Mouse (Mus musculus) midbrain, embryonic 16.5 days (tissue): ENCODE data around the gene Tmem140. TPM values are rescaled to one million over a fixed set of nuclear protein-coding genes. Genes with fewer than 3 reads are reported as not detected.

Experiments used
- ATAC-seq: fragments of 200-750 bp; cut with Nextera tagmentation; 2 replicates; pipeline ENCODE4 v1.8.0; 2017; ENCODE audit warnings: moderate TSS enrichment
- H3K27ac ChIP-seq: fragments of 300-500 bp; sonication (generic); 2 replicates; pipeline ENCODE4 v1.5.1; 2014; ENCODE audit warnings: mild to moderate bottlenecking, low read length, mixed read lengths
- H3K27me3 ChIP-seq: fragments of 300-500 bp; sonication (generic); 2 replicates; pipeline ENCODE4 v1.6.1; 2014; ENCODE audit warnings: low read depth, low read length, mixed read lengths; ENCODE audit not compliant: control insufficient read depth, insufficient read depth
- H3K36me3 ChIP-seq: fragments of 300-500 bp; sonication (generic); 2 replicates; pipeline ENCODE4 v1.6.1; 2014; ENCODE audit warnings: mild to moderate bottlenecking, low read length, moderate library complexity, mixed read lengths; ENCODE audit not compliant: control insufficient read depth, insufficient read depth
- H3K4me1 ChIP-seq: fragments of 300-500 bp; sonication (generic); 2 replicates; pipeline ENCODE4 v1.6.1; 2014; ENCODE audit warnings: mild to moderate bottlenecking, low read length, mixed read lengths; ENCODE audit not compliant: control insufficient read depth, insufficient read depth
- H3K4me2 ChIP-seq: fragments of 300-500 bp; sonication (generic); 2 replicates; pipeline ENCODE4 v1.6.1; 2014; ENCODE audit warnings: mild to moderate bottlenecking, low read length, mixed read lengths
- H3K4me3 ChIP-seq: fragments of 300-500 bp; sonication (generic); 2 replicates; pipeline ENCODE4 v1.5.1; 2014; ENCODE audit warnings: low read depth, mild to moderate bottlenecking, low read length, moderate library complexity, mixed read lengths
- H3K9ac ChIP-seq: fragments of 300-500 bp; sonication (generic); 2 replicates; pipeline ENCODE4 v1.6.1; 2014; ENCODE audit warnings: low read depth, low read length, mixed read lengths
- H3K9me3 ChIP-seq: fragments of 300-500 bp; sonication (generic); replicated peaks from 2 replicates; pipeline ENCODE4 v1.6.1; 2014; ENCODE audit warnings: mild to moderate bottlenecking, low read length, mixed read lengths; ENCODE audit not compliant: control insufficient read depth, poor library complexity, severe bottlenecking
- WGBS: fragments of 180-500 bp; shearing (Covaris S2); extraction: QIAGEN DNeasy Blood & Tissue Kit; methylation state at CpG from one replicate; pipeline ENCODE4 v1.1.7; 2014; 5-methylcytosine and 5-hydroxymethylcytosine counted together
- polyA plus RNA-seq: library from polyadenylated mRNA; unstranded; fragments of >200 nt; fragmentation: Nextera tagmentation; extraction: Ambion mirVana; gene quantifications from 2 replicates; pipeline ENCODE4 v1.2.1, GENCODE M21; 2015

Gene Tmem140
- polyA plus RNA-seq, 1 experiment from 2014 or later: 1.1 TPM

DNA sequence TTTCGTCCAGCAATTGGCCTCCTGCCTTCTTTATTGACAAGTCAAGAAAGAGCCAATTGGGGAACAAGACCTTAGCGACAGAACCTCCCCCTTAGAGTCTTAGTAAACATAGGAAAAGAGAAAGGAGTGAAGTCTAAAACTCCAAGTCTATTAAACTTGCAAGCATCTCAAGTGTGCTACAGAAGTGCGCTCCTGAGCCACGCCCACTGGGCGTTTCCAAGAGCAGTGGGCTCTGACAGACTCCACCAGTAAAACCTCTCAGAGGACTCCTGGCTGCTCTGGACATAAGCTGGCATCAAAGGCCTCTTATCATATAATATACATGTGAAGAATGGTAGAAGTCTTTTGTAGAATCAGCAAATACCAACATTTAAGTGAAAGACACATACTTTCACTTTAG, 40.5 kb downstream of the Tmem140 start:
- Histone ChIP-seq H3K9me3 (no peaks in the 10 kb centered on the region), H3K9ac (no peak overlapping the region), H3K4me3 (no peak overlapping the region), H3K4me2 (no peak overlapping the region), H3K4me1 (no peaks in the 10 kb centered on the region), H3K36me3 (peaks cover 16% of the 10 kb centered on the region), H3K27ac (no peak overlapping the region), H3K27me3 (no peaks in the 10 kb centered on the region)
- WGBS: 82% methylated on average over 5 of the region's 5 CpGs
- no peak for ATAC-seq

DNA sequence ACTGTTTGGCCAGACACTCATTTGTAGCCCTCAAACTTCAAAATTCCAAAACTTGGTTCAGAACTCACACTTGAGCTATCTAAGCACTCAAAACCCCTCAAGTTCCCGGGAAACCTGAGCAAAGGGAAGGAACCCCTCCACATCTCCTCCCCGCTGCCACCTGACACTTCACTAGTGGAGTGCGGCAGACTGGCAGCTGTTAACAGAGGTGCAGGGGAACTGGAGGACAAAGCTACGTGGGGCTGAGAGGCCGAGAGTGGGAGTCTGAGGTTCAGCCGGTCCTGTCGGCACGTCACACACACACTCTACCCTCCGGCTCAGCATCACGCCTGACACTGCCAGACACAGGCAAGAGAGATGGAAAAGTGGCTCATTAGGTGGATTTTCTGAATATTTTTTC, 40.9 kb downstream of the Tmem140 start:
- Histone ChIP-seq H3K9me3 (no peaks in the 10 kb centered on the region), H3K4me2 (no peak overlapping the region), H3K4me3 (no peak overlapping the region), H3K4me1 (no peaks in the 10 kb centered on the region), H3K9ac (no peak overlapping the region), H3K36me3 (peaks cover 16% of the 10 kb centered on the region), H3K27me3 (no peaks in the 10 kb centered on the region), H3K27ac (no peak overlapping the region)
- 90% methylated on average over 10 of the region's 10 CpGs for WGBS
- no peak for ATAC-seq

DNA sequence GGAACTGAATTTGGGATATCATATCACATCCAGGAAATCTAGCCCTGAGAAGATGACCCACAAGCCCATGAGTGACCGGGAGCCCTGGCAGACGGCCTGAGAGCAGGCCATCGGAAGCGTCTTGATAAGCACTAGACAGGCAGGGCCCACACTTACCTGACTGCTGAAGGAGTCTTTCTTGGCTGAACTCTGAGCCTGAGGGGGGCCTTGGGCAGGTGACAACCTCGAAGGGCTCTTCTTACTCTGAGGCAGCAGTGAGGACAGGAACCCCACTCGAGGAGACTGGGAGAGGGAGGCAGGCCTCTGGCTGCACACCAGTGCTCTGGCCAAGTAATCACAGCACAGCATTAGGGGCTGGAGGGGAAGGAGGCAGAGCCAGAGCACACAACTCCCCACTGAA, 41.4 kb downstream of the Tmem140 start:
- WGBS: 91% methylated on average over 6 of the region's 6 CpGs
- H3K27me3 ChIP-seq: no peaks in the 10 kb centered on the region
- H3K4me3 ChIP-seq: no peak overlapping the region
- no peaks in the 10 kb centered on the region for H3K9me3 ChIP-seq
- H3K4me1 ChIP-seq: peaks cover 4% of the 10 kb centered on the region
- no peak overlapping the region for H3K4me2 ChIP-seq
- H3K27ac ChIP-seq: no peak overlapping the region
- peaks cover 16% of the 10 kb centered on the region for H3K36me3 ChIP-seq
- H3K9ac ChIP-seq: no peak overlapping the region
- ATAC-seq: no peak

DNA sequence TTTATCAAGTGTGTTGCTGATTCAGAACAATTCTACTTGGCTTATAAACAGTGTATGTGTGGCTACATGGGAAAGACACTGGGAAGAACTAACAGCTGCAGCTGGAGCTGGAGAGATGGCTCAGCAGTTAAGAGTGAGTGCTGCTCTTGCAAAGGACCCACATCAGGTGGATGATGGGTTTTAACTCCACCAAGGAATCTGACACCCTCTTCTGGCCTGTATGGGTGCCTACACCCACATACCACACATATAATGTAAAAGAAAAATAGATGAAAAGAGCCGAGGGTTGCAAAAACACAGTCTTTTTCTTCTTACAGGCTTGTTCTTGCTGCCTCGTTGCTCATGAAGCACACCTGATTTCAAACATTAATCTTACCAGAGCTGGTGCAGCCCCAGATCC, 43.2 kb downstream of the Tmem140 start:
- Histone ChIP-seq H3K36me3 (peaks cover 16% of the 10 kb centered on the region), H3K4me1 (peaks cover 11% of the 10 kb centered on the region), H3K9ac (no peak overlapping the region), H3K27ac (no peak overlapping the region), H3K4me3 (no peak overlapping the region), H3K27me3 (no peaks in the 10 kb centered on the region), H3K9me3 (no peaks in the 10 kb centered on the region), H3K4me2 (no peak overlapping the region)
- WGBS: 88% methylated on average over 2 of the region's 2 CpGs
- no peak for ATAC-seq

DNA sequence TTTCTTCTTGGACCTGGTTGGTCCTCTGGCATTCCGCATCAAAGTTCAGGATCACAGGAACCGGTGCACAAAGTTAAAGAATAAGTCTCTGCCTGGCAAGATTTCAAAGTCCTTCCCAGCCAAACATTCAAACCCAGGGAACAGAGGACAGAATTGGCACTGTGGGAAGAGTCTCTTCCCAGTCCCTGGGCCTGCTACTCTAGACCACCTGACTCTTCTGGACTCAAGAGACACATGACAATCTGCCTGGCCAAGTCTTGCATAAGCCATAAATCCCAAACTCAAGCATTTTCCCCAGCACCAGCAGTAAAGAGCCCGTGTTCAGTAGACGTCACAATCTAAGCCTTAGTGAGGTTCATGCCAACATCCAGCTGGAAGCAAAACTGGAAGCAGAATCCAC, 43.7 kb downstream of the Tmem140 start:
- H3K9me3 ChIP-seq: no peaks in the 10 kb centered on the region
- H3K4me1 ChIP-seq: peaks cover 11% of the 10 kb centered on the region
- 95% methylated on average over 4 of the region's 4 CpGs for WGBS
- no peak overlapping the region for H3K4me3 ChIP-seq
- no peak for ATAC-seq
- H3K9ac ChIP-seq: no peak overlapping the region
- H3K36me3 ChIP-seq: peaks cover 12% of the 10 kb centered on the region
- no peak overlapping the region for H3K4me2 ChIP-seq
- no peak overlapping the region for H3K27ac ChIP-seq
- H3K27me3 ChIP-seq: no peaks in the 10 kb centered on the region

DNA sequence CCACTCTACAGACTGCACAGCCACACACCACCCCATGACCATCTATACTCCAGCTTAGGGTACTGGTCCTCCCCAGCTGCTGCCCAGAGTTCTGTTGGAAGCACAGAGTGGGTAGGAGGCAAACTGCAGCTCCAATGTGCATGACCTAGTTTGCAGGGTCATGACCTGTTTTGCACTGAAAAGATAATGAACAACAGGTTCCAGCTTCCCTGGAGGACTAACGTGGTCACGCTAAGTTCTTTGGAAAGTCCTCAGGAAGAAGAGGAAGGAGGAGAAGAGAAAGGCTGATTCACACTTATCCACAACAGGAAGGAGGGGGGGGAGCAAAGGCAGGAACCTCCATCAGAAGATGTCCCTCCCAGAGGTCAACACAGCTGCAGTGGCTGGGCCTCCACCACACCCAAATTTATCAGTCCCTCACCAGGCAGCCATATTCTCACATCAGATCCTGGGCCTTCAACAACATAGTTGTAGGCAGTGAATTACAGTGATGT, 44.2 kb downstream of the Tmem140 start:
- H3K4me1 ChIP-seq: peaks cover 11% of the 10 kb centered on the region
- no peak overlapping the region for H3K27ac ChIP-seq
- no peaks in the 10 kb centered on the region for H3K9me3 ChIP-seq
- H3K9ac ChIP-seq: no peak overlapping the region
- no peak for ATAC-seq
- H3K27me3 ChIP-seq: no peaks in the 10 kb centered on the region
- no peak overlapping the region for H3K4me3 ChIP-seq
- H3K36me3 ChIP-seq: peaks cover 12% of the 10 kb centered on the region
- 80% methylated on average over 2 of the region's 2 CpGs for WGBS
- no peak overlapping the region for H3K4me2 ChIP-seq

DNA sequence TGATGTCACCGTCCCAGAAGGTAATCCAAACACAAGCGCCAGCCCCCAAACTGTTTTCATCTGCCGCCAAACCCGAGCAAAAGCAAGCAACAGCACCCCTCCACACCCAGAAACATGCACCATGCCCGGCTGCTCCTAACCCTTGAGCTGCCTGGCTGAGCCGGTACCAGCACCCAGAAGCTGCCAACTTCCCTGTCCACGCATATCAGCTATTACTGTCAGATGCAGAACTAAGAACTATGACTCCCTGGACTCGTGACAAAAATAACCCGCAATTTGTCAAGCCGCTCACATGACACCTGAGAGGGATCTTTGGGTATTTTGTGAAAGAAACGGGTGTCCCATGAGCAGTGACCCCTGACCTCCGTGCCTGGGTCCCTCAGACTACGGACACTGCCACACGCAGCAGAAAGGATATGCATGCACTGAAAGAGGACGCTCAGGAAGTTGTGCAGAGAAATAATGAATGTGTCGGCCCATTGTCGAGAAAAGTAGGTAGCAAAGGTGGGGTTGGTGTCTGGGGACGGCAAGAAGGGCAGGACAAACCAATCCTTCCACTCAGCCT, 44.8 kb downstream of the Tmem140 start:
- no peak overlapping the region for H3K27ac ChIP-seq
- 90% methylated on average over 18 of the region's 18 CpGs for WGBS
- peaks cover 12% of the 10 kb centered on the region for H3K36me3 ChIP-seq
- no peak overlapping the region for H3K9ac ChIP-seq
- H3K4me2 ChIP-seq: no peak overlapping the region
- no peak for ATAC-seq
- peaks cover 11% of the 10 kb centered on the region for H3K4me1 ChIP-seq
- no peaks in the 10 kb centered on the region for H3K9me3 ChIP-seq
- no peak overlapping the region for H3K4me3 ChIP-seq
- no peaks in the 10 kb centered on the region for H3K27me3 ChIP-seq

DNA sequence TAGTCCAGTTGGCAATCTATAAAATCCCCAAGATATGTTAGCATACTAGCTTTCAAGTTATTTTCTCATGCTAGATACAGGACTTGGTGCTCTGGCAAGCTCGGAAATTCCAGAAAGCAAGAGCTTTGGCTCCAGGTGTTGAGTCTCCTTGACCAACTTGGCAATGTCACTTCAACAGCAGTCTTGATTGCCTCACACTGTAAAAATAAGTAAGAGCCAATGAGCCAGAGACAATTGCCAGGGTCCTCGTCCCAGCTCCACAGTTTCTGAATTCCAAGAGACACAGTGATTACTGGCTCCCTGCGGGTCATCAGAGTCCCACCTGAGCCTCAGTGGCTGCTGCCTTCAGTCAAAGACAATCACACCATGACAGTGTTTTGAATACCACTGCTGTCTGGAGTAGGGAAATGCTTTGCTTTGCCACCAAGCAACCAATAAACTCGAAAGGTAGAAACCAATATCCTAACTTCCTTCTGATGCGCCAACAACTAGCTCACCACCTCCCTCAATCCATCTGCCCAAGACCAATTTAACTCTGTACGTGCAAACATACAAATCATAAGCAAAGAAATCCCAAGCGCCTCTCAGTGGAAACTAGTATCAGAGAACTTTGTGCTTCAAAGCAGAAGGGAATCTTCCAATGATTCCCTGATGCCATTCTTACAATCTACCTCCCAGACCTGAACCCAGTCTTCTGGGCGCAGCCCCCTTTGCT, 46.8 kb downstream of the Tmem140 start:
- WGBS: 49% methylated on average over 8 of the region's 8 CpGs
- H3K4me1 ChIP-seq: peaks cover 11% of the 10 kb centered on the region
- ATAC-seq: no peak
- H3K9ac ChIP-seq: peak overlapping the region; percentile 82
- peak overlapping the region; percentile 88 for H3K27ac ChIP-seq
- peak overlapping the region; percentile 76 for H3K4me2 ChIP-seq
- no peaks in the 10 kb centered on the region for H3K9me3 ChIP-seq
- peak overlapping the region; percentile 54 for H3K4me3 ChIP-seq
- peaks cover 5% of the 10 kb centered on the region; the same call in 1 of the 2 replicates for H3K36me3 ChIP-seq
- no peaks in the 10 kb centered on the region for H3K27me3 ChIP-seq

DNA sequence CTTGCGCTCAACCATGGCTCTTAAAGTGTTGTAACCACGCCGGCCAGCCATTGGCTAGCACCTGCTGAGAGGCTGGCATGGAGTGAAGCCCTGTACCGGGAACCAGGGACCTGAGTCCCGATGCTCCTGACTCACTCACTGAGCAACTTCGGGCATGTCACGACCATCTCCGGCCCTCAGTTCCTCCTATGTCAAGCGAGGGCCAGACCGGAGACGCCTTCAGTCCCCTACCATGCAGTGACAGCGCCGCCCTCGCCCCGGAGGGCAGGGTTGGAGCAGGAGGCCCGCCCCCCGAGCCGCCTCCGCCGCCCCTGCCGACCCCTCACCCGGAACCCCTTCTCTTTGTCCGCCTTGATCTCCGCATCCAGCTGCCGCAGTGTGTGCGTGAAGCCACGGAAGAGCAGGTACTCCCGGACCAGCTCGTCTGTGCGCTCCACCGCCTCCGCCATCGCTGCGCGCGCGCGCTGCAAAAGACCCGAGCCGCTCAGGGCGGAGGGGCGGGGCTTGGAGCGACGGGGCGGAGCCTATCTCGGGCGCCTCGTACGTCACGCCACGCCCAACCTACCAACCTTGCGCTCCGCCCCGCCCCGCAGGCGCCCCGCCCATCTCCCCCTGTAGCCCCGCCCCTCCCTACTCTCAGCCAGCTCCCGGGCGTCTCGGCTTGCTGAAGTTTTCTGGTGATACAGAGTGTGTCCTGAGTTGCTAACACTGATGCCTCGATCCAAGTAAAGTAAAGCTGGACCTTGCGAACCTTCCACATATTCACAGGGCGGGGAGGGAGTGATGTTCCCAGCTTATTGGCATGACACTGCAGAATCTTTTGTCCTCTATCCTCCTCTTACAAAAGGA, 47.6 kb downstream of the Tmem140 start, which contains the start of gene Wdr91:
Gene Wdr91, minus strand, starts transcription at position 506 of the 849 bp plus-strand sequence.
- peak within 1 kb of the TSS; percentile 88 for H3K27ac ChIP-seq
- peaks cover 11% of the 10 kb centered on the region for H3K4me1 ChIP-seq
- no peaks in the 10 kb centered on the region for H3K9me3 ChIP-seq
- H3K4me2 ChIP-seq: peak within 1 kb of the TSS; percentile 76
- ATAC-seq: peak; percentile 94
- no peaks in the 10 kb centered on the region for H3K36me3 ChIP-seq
- WGBS: under 1% methylated on average over 55 of the region's 64 CpGs
- no peaks in the 10 kb centered on the region for H3K27me3 ChIP-seq
- peak within 1 kb of the TSS; percentile 54 for H3K4me3 ChIP-seq
- H3K9ac ChIP-seq: peak within 1 kb of the TSS; percentile 82
